Mouse (Mus musculus): ENCODE data around the gene Rere.
"Not testable (repeated sequence)": the region's sequence is repeated elsewhere in the genome, so short reads cannot be mapped to it uniquely, and the experiment has no call there.

Gene Rere

DNA sequence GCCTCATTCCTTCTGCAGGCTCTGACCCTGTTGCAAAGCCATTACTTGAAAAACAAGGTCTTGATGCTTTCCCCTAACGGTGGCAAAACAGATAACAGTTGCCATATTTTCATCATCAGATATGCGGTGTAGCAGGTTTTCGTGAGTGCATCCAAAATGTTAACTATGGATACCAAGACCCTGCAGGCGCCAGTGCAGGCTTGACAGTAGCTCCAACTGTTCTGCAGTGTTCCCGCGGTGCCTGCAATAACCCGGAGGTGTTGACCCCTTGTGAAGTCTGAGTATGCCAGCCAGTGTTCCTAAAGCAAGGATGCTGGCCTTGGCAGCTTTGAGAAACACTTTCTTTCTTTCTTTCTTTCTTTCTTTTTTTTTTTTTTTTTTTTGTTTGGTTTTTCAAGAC is 26.3 kb upstream of the Rere start:
- no peak for DNase-seq

DNA sequence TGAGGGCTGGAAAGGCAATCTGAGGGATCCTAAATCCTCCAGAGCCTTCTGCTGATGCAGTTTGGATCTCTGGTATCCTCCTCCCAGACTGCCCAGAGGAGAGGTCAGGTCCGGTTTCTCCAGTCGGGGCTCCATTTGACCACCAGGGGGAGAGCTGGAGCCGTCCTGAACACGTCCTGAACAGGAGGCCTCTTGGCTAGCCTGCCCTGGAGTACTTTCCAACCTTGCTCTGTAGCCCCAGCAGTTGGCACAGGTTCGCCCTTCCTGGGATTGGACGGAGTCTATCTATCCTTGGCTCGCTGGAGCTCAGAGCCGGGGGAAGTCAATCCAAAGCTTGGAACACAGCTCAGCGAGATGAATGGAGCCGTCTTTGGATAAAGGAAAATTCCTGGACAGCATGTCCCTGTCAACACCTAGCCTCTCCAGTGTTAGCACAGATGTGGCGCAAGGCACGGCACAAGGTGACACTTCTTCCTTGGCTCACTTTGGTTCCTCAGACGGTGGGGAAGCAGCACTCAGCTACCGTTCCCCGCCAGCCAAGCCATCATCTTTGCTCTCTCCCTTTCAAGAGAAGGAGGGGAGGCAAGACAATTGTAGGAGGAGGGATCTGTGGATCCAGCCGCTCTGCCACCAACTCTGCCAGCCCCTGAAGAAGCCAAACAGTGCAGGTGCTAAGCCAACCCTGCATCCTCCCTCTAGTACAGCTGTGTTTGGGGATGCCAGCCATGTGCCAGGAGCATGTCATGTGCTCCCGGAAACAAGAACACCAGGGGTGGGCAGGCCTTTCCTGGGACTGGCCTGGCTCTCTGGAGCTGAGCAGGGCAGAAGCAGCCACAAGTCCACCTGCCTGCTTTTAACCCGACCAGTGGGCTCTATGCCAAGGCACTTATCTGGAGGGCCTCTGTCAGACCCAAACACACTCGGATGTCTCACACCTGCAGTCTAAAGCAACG is 23.9 kb upstream of the Rere start:
- DNase-seq = peak; percentile 91 to 94

GRCm38 (mm10) chr4:150258388-150258787 is 23.1 kb upstream of the Rere start:
- peak in 1 of 2 experiments; percentile 27 for DNase-seq

- no peak for DNase-seq
These were observed 21.9 kb upstream of the Rere start for GRCm38 (mm10) chr4:150259577-150259976.

DNA sequence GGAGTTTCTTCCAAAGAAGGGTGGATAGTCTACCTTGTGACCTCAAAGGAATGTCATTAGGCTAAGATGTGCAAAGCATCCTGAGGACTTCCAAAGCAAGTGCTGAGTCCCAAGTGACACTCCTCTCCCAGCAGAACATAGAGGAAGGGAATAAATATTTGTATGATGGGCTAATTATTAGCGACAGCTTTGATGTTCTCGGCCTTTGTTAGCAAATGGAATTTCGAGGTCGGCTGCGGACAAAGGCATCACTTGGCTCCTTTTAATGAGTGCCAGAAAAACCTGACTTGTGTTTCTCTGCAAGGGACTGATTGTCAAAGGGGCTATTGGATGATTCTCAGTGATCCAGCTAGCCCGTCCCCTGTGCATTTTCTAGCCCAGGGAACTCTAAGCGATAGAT is 21.3 kb upstream of the Rere start:
- no peak for DNase-seq

DNA sequence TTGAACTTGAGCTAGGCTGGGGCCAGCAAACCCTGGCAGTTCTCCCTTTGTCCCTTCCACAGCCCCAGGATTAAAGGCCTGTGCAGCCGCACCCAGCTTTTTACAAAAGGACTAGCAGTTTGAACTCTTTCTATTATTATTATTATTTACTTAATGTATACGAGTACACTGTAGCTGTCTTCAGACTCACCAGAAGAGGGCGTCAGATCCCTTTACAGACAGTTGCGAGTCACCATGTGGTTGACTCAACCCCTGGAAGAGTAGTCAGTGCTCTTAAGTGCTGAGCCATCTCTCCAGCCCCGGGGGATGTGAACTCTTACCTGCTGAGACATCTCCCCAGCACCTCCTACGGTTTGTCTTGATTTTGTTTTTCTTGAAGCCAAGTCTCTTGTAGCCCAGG is 20.7 kb upstream of the Rere start:
- DNase-seq = peak in 1 of 2 experiments; percentile 45

DNA sequence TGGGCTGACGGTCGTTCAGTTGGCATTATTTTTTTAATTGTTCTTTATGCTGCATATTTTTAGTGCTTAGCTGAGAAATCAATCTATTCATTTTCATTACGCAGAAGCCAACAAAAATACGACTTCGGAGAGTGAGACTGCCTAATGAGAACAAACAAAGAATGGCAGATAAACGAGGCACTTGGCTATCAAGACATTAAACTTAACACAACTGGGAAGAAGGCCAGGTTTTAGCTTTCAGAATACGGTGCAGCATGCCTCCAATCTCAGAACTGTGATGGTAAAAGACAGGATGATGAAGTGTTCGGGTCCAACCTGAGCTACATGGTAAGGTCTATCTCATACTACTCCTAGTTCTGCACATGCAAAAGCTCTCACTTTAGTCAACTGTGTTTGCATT is 19.1 kb upstream of the Rere start:
- DNase-seq = no peak

- DNase-seq = peak; percentile 55 to 74
These were observed 16.5 kb upstream of the Rere start for GRCm38 (mm10) chr4:150264903-150265302.

DNA sequence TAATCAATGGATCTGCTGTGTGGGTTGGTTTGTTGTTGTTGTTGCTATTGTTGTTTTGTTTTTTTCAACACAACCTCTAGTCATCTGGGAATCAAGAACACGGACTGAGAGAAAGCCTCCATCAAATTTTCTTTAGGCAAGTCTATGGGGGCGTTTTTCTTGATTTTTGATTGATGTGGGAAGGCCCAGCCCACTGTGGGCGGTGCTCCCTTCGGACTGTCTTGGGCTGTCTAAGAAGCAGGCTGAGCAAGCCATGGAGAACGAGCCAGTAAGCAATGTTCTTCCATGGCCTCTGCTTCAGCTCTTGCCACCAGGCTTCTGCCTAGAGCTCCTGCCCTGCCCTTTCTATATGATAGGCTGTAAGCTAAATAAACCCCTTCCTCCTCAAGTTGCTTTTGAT is 16.0 kb upstream of the Rere start:
- no peak for DNase-seq

- no peak for DNase-seq
These were observed 14.7 kb upstream of the Rere start for GRCm38 (mm10) chr4:150266655-150267223.

- no peak for DNase-seq
These were observed 12.5 kb upstream of the Rere start for GRCm38 (mm10) chr4:150268674-150269653.

- DNase-seq = no peak
These were observed 11.8 kb upstream of the Rere start for GRCm38 (mm10) chr4:150269679-150270078.

DNA sequence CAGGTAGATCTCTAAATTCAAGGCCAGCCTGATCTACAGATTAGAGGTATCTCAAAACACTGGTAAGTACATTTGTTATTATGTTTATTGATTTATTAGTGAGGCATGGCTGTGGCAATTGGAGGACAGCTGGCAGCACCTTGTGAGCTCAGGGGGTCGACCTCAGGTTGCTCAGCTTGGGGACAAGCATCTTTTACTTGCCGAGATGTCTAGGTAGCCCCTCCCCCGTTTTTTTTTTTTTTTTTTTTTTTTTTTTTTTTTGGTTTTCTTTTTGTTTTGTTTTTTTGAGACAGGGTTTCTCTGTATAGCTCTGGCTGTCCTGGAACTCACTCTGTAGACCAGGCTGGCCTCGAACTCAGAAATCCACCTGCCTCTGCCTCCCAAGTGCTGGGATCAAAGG is 10.7 kb upstream of the Rere start:
- DNase-seq = not testable (repeated sequence)

- DNase-seq = peak; percentile 86 to 90
These were observed 8.7 kb upstream of the Rere start for GRCm38 (mm10) chr4:150272725-150273124.

- DNase-seq = no peak
These were observed 5.9 kb upstream of the Rere start for GRCm38 (mm10) chr4:150275531-150275930.

DNA sequence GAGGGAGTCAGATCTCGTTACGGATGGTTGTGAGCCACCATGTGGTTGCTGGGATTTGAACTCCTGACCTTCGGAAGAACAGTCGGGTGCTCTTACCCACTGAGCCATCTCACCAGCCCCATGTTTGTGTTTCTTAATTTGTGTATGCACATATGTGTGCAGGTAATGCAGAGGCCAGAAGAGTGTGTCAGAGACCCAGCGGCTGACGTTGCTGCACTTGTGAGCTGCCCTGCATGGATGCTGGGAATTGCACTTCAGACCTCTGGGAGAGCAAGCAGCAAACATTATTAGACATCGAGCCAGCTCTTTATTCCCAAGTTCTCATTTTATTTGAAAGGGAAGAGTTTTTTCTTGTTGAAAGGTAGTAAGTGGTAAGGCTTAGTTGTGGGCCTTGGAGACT is 2.1 kb upstream of the Rere start:
- not testable (repeated sequence) for DNase-seq

- DNase-seq = no peak
These were observed 1.4 kb upstream of the Rere start for GRCm38 (mm10) chr4:150280002-150280401.

GRCm38 (mm10) chr4:150280459-150280858 is 987 bp upstream of the Rere start:
- no peak for DNase-seq

DNA sequence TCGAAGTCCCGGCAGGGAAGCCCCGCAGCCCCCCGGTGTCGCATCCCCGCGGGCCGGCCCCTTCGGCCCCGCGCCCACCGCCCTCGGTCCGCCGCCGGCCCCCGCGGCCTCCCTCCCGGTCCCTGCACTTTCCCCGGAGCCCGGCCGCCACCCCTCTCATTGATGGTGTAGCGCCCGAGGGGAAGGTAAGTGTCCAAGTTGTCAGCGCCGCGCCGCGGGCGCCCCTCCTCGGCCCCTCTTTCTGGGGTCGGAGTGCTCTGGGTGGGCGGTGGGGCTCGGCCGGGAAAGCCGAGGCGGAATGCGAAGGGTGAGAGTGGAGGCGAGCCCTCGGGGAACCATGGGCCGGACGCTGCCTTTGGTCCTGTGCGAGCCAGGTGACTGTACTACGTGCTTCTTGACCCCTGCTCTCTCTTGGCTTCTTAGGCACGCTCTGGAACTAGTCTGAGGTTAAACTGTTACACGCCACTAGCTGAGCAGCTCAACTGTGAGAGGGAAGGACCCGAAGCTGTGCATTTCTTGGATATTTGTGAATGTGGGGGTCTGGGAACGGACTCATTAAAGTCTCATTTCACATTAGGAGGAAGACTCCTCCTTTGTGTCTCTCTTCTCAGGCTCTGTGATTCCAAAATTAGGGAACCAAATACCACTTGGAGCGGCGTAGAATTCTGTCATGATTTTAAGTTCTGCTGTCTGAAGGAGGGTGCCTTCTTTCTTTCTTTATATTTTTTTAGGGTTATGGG is 615 bp downstream of the Rere start:
- peak; percentile 79 to 91 for DNase-seq

GRCm38 (mm10) chr4:150282631-150283334 is 1.3 kb downstream of the Rere start:
- no peak for DNase-seq

GRCm38 (mm10) chr4:150283335-150283638 is 1.8 kb downstream of the Rere start:
- no peak for DNase-seq

DNA sequence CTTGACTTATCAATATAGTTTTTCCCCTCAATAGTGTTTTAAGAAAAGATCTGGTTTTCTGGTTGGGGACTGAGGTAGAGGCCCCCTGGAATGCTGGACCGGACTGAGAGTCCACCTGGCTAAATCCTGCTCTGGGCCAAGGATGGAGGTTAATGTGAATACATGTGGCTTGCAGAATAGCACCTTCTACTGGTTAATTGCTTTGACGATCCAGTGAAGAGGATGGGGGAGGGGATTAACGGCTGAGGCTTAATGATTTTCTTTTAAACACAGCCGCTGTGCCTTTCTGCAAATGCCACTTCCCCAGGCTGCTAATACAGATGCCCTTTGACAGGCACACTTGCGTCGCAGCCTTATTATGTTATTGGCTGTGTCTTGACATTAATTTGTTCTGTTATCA is 2.5 kb downstream of the Rere start:
- peak; percentile 70 to 75 for DNase-seq
